Mouse (Mus musculus) myocyte (in vitro differentiated cells): ENCODE data around the gene Nkx2-4. TPM values are rescaled to one million over a fixed set of nuclear protein-coding genes. Genes with fewer than 3 reads are reported as not detected.

Source experiments
- H3K27me3 ChIP-seq: one replicate; pipeline ENCODE4 v1.6.1; 2011; ENCODE audit not compliant: control insufficient read depth, insufficient read depth, insufficient read length
- H3K36me3 ChIP-seq: one replicate; pipeline ENCODE4 v1.6.1; 2011; ENCODE audit not compliant: control insufficient read depth, insufficient read depth
- H3K4me2 ChIP-seq: one replicate; pipeline ENCODE4 v1.6.1; 2011; ENCODE audit warnings: low read depth, control low read depth
- H3K4me3 ChIP-seq: one replicate; pipeline ENCODE4 v1.5.1; 2011; ENCODE audit warnings: mild to moderate bottlenecking, control low read depth, moderate library complexity
- H3K79me2 ChIP-seq: one replicate; pipeline ENCODE4 v1.6.1; 2011; ENCODE audit not compliant: control insufficient read depth, insufficient read depth
- H3ac ChIP-seq: one replicate; pipeline ENCODE4 v1.6.1; 2011; ENCODE audit not compliant: control insufficient read depth, insufficient read length
- CEBPB ChIP-seq: IDR thresholded peaks from 2 replicates; pipeline ENCODE4 v1.6.1; 2011; ENCODE audit warnings: mild to moderate bottlenecking, moderate library complexity; ENCODE audit not compliant: poor library complexity, insufficient read depth, severe bottlenecking
- E2F4 ChIP-seq: IDR thresholded peaks from one replicate; pipeline ENCODE4 v1.6.1; 2011; ENCODE audit warnings: mild to moderate bottlenecking, control low read depth, moderate library complexity; ENCODE audit not compliant: insufficient read depth
- MAX ChIP-seq: IDR thresholded peaks from one replicate; pipeline ENCODE4 v1.6.1; 2011; ENCODE audit warnings: low read depth, mild to moderate bottlenecking, control low read depth
- MYOD1 ChIP-seq, 3 experiments: IDR thresholded peaks; one replicate each; pipeline ENCODE4 v1.6.1; 2011; ENCODE audit warnings: control low read depth in 2 of 3, low read depth in 2 of 3, mild to moderate bottlenecking in 2 of 3, moderate library complexity in 1 of 3; ENCODE audit not compliant: insufficient read length in 2 of 3, control insufficient read depth in 1 of 3
- MYOG ChIP-seq, 3 experiments: IDR thresholded peaks; one replicate each; pipeline ENCODE4 v1.6.1; 2011; ENCODE audit warnings: control low read depth in 2 of 3, low read depth in 2 of 3, mild to moderate bottlenecking in 2 of 3; ENCODE audit not compliant: insufficient read length in 2 of 3, control insufficient read depth in 1 of 3, insufficient read depth in 1 of 3
- POLR2A ChIP-seq: IDR thresholded peaks from one replicate; pipeline ENCODE4 v1.6.1; 2011; ENCODE audit warnings: low read depth, mild to moderate bottlenecking, control low read depth, moderate library complexity; ENCODE audit not compliant: insufficient read length
- POLR2AphosphoS2 ChIP-seq: IDR thresholded peaks from one replicate; pipeline ENCODE4 v1.6.1; 2011; ENCODE audit warnings: low read depth, control low read depth; ENCODE audit not compliant: insufficient read length
- REST ChIP-seq: IDR thresholded peaks from one replicate; pipeline ENCODE4 v1.6.1; 2011; ENCODE audit warnings: mild to moderate bottlenecking, control low read depth, moderate library complexity; ENCODE audit not compliant: insufficient read depth, insufficient read length
- SRF ChIP-seq: IDR thresholded peaks from one replicate; pipeline ENCODE4 v1.6.1; 2011; ENCODE audit warnings: low read depth; ENCODE audit not compliant: control insufficient read depth, insufficient read length
- TCF12 ChIP-seq: IDR thresholded peaks from one replicate; pipeline ENCODE4 v1.6.1; 2011; ENCODE audit warnings: mild to moderate bottlenecking, control low read depth; ENCODE audit not compliant: poor library complexity, insufficient read depth, severe bottlenecking
- TCF3 ChIP-seq: IDR thresholded peaks from one replicate; pipeline ENCODE4 v1.6.1; 2011; ENCODE audit warnings: low read depth, control low read depth; ENCODE audit not compliant: insufficient read length
- USF1 ChIP-seq: IDR thresholded peaks from one replicate; pipeline ENCODE4 v1.6.1; 2011; ENCODE audit warnings: low read depth, mild to moderate bottlenecking, control low read depth, moderate library complexity
- polyA plus RNA-seq: library from polyadenylated mRNA; unstranded; fragments of >200 nt; fragmentation: generic; extraction: Trizol; gene quantifications from one replicate; pipeline ENCODE4 v1.2.1, GENCODE M21; 2012; ENCODE audit warnings: missing spikeins

Nkx2-4 gene
- polyA plus RNA-seq, 1 experiment = not detected

- Histone ChIP-seq H3ac (no peak overlapping the region), H3K27me3 (no peaks in the 10 kb centered on the region), H3K36me3 (peaks cover 49% of the 10 kb centered on the region), H3K79me2 (no peaks in the 10 kb centered on the region), H3K4me3 (no peak overlapping the region), H3K4me2 (no peak overlapping the region)
- TF ChIP-seq POLR2AphosphoS2 (no peak), CEBPB (no peak)
Observed at GRCm38 (mm10) chr2:147073962-147074361, 11.3 kb downstream of the Nkx2-4 start.

- H3K36me3 ChIP-seq = peaks cover 37% of the 10 kb centered on the region
- no peak for TF ChIP-seq POLR2A
- no peak for TF ChIP-seq MYOD1 (IDR thresholded peaks at IDR 0.05; ENCODE audit: control insufficient read depth in 1 of 3, insufficient read length in 2 of 3, low read depth in 2 of 3)
- TF ChIP-seq E2F4 = no peak
- TF ChIP-seq REST = no peak
- no peak for TF ChIP-seq TCF3
- TF ChIP-seq POLR2AphosphoS2 = no peak
- no peak for TF ChIP-seq SRF
- TF ChIP-seq USF1 = no peak
- TF ChIP-seq TCF12 = no peak
- no peak for TF ChIP-seq MYOG (IDR thresholded peaks at IDR 0.05; ENCODE audit: control insufficient read depth in 1 of 3, insufficient read depth in 1 of 3, insufficient read length in 2 of 3, low read depth in 2 of 3)
- no peak for TF ChIP-seq MAX
- no peak for TF ChIP-seq CEBPB
- H3K79me2 ChIP-seq = no peaks in the 10 kb centered on the region
- H3K4me2 ChIP-seq = no peak overlapping the region
- H3K27me3 ChIP-seq = no peaks in the 10 kb centered on the region
- no peak overlapping the region for H3ac ChIP-seq
- no peak overlapping the region for H3K4me3 ChIP-seq
Observed at GRCm38 (mm10) chr2:147070305-147070704, 14.9 kb downstream of the Nkx2-4 start.

GRCm38 (mm10) chr2:147069077-147069476 lies 16.2 kb downstream of the Nkx2-4 start:
- no peak overlapping the region for H3K4me3 ChIP-seq
- no peak for TF ChIP-seq MYOG (IDR thresholded peaks at IDR 0.05; ENCODE audit: control insufficient read depth in 1 of 3, insufficient read depth in 1 of 3, insufficient read length in 2 of 3, low read depth in 2 of 3)
- no peak for TF ChIP-seq REST
- TF ChIP-seq POLR2A = no peak
- no peak for TF ChIP-seq MAX
- no peak for TF ChIP-seq CEBPB
- TF ChIP-seq USF1 = no peak
- TF ChIP-seq TCF12 = no peak
- no peak for TF ChIP-seq MYOD1 (IDR thresholded peaks at IDR 0.05; ENCODE audit: control insufficient read depth in 1 of 3, insufficient read length in 2 of 3, low read depth in 2 of 3)
- TF ChIP-seq TCF3 = no peak
- no peaks in the 10 kb centered on the region for H3K79me2 ChIP-seq
- H3K36me3 ChIP-seq = peaks cover 38% of the 10 kb centered on the region
- no peaks in the 10 kb centered on the region for H3K27me3 ChIP-seq
- H3K4me2 ChIP-seq = no peak overlapping the region
- H3ac ChIP-seq = no peak overlapping the region

GRCm38 (mm10) chr2:147067480-147068246 lies 17.6 kb downstream of the Nkx2-4 start:
- Histone ChIP-seq H3K4me3 (no peak overlapping the region), H3K79me2 (no peaks in the 10 kb centered on the region), H3K4me2 (no peak overlapping the region), H3ac (no peak overlapping the region), H3K36me3 (peaks cover 51% of the 10 kb centered on the region), H3K27me3 (no peaks in the 10 kb centered on the region)
- TF ChIP-seq POLR2A = no peak
- no peak for TF ChIP-seq MAX
- TF ChIP-seq CEBPB = no peak
- TF ChIP-seq MYOG (IDR thresholded peaks at IDR 0.05; ENCODE audit: control insufficient read depth in 1 of 3, insufficient read depth in 1 of 3, insufficient read length in 2 of 3, low read depth in 2 of 3) = no peak
- TF ChIP-seq E2F4 = no peak
- no peak for TF ChIP-seq POLR2AphosphoS2
- no peak for TF ChIP-seq SRF
- no peak for TF ChIP-seq USF1
- no peak for TF ChIP-seq TCF12
- no peak for TF ChIP-seq MYOD1 (IDR thresholded peaks at IDR 0.05; ENCODE audit: control insufficient read depth in 1 of 3, insufficient read length in 2 of 3, low read depth in 2 of 3)
- TF ChIP-seq REST = no peak
- no peak for TF ChIP-seq TCF3

- Histone ChIP-seq H3ac (no peak overlapping the region), H3K79me2 (no peaks in the 10 kb centered on the region), H3K4me2 (no peak overlapping the region), H3K4me3 (no peak overlapping the region), H3K36me3 (peaks cover 48% of the 10 kb centered on the region), H3K27me3 (no peaks in the 10 kb centered on the region)
- TF ChIP-seq TCF3 (no peak), MYOG (IDR thresholded peaks at IDR 0.05; ENCODE audit: control insufficient read depth in 1 of 3, insufficient read depth in 1 of 3, insufficient read length in 2 of 3, low read depth in 2 of 3) (no peak), E2F4 (no peak), SRF (no peak), POLR2A (no peak), USF1 (no peak), CEBPB (no peak), REST (no peak), MAX (no peak), MYOD1 (IDR thresholded peaks at IDR 0.05; ENCODE audit: control insufficient read depth in 1 of 3, insufficient read length in 2 of 3, low read depth in 2 of 3) (no peak), TCF12 (no peak), POLR2AphosphoS2 (no peak)
Observed at GRCm38 (mm10) chr2:147053229-147053892, 31.9 kb downstream of the Nkx2-4 start.
